Mouse (Mus musculus): ENCODE results near the gene BC030867. TPM values are rescaled to one million over a fixed set of nuclear protein-coding genes. Genes with fewer than 3 reads are reported as not detected.

The BC030867 gene
- polyA plus RNA-seq, 1 experiment from 2014 or later = 6.3 TPM

DNA sequence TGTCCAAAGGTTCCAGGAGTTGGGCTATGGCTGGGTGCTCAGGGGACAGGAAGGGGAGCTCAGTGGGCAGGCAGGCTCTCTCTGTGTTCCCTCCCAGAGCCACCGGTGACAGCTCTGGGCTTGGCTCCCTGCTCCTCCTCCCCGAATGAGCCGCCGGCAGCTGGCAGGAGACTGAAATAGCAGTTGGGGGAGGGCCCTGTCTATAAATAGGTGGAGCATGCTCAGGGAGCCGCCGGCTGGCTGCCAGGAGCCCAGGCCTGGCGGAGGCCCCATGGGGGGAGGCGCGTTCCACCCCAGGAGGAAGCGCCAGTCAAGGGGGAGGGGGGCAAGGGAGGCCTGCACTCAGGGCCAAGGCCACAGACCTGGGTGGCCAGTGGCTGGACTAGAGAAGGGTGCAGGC is 29.9 kb upstream of the BC030867 start:
- Histone ChIP-seq H3K27me3 (replicated peaks; ENCODE audit: control insufficient read depth, insufficient read depth, low read length) (no peaks in the 10 kb centered on the region), H3K4me1 (ENCODE audit: control insufficient read depth, insufficient read depth, low read length) (peaks cover 41% of the 10 kb centered on the region), H3K9me3 (replicated peaks; ENCODE audit: control insufficient read depth, low read length) (no peaks in the 10 kb centered on the region), H3K4me3 (ENCODE audit: low read depth, low read length) (peak overlapping the region; percentile 18), H3K4me2 (ENCODE audit: low read length) (peak overlapping the region; percentile 56), H3K27ac (ENCODE audit: low read depth, low read length) (peak overlapping the region; percentile 86), H3K36me3 (ENCODE audit: control insufficient read depth, insufficient read depth, low read length) (peaks cover 35% of the 10 kb centered on the region), H3K9ac (ENCODE audit: low read length) (peak overlapping the region; percentile 56)
- WGBS = 0% methylated on average over 9 of the region's 10 CpGs
- peak; percentile 94 for ATAC-seq
- DNase-seq (ENCODE audit: low spot score) = peak; percentile 96

DNA sequence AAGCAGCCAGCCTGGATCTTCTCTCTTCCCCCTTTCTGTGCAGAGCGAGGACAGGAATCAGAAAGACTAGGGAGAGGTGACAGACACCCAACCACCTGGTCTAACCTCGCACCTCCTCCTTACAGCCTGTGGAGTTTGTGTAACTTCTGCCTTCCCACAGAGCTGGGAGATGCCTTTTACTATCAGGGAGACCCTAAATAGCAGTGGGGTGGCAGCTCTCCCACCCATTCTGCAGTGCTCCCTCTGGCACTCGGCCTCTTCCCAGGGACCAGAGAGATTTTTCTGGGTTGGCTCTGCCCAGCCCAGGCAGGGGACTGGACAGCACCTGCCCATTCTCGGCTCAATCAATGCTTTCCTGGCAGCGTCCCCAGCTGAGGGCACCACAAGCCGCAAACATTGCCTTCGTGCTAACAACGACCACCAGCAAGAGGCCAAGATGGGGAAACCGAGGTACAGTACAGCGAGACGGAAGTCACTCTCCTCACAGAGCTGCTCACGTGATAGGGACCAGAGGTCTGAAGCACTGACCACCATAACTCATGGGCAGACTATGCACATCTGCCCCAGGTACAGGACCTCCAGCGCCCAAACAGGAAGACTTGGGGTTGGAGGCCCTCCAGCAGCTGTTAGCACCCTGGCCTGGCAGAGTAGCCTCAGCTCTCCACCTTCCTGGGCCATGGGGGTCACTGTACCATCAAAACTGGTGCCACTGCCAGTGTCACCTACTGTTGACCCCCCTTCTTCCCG is 29.3 kb upstream of the BC030867 start:
- peak; percentile 55 for ATAC-seq
- Histone ChIP-seq H3K4me2 (ENCODE audit: low read length) (peak overlapping the region; percentile 56), H3K27me3 (replicated peaks; ENCODE audit: control insufficient read depth, insufficient read depth, low read length) (no peaks in the 10 kb centered on the region), H3K9me3 (replicated peaks; ENCODE audit: control insufficient read depth, low read length) (no peaks in the 10 kb centered on the region), H3K4me3 (ENCODE audit: low read depth, low read length) (0 out of 2 replicates have a peak overlapping the region, but pooled peaks have one; percentile 18), H3K36me3 (ENCODE audit: control insufficient read depth, insufficient read depth, low read length) (peaks cover 39% of the 10 kb centered on the region), H3K9ac (ENCODE audit: low read length) (no peak overlapping the region), H3K27ac (ENCODE audit: low read depth, low read length) (peak overlapping the region; percentile 86), H3K4me1 (ENCODE audit: control insufficient read depth, insufficient read depth, low read length) (peaks cover 41% of the 10 kb centered on the region)
- DNase-seq (ENCODE audit: low spot score) = peak; percentile 55
- WGBS = 58% methylated on average over 14 of the region's 14 CpGs

DNA sequence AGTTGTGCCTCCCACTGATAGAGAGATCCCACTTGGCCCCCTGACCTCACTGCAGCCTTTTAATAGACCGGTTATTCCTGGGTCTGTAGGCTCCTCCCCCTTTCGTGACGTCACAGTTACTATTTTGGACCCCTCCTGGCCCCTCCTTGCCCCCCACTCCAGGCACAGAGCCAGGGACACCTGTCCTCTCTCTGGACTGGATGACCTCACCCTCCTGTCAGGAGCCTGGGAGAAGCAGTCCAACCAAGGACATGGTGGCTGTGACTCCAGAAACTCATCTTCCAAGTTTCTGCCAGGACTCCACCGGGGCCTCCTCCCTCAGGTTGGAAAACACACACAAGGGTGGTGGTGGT is 28.7 kb upstream of the BC030867 start:
- no peaks in the 10 kb centered on the region for H3K9me3 ChIP-seq (replicated peaks; ENCODE audit: control insufficient read depth, low read length)

DNA sequence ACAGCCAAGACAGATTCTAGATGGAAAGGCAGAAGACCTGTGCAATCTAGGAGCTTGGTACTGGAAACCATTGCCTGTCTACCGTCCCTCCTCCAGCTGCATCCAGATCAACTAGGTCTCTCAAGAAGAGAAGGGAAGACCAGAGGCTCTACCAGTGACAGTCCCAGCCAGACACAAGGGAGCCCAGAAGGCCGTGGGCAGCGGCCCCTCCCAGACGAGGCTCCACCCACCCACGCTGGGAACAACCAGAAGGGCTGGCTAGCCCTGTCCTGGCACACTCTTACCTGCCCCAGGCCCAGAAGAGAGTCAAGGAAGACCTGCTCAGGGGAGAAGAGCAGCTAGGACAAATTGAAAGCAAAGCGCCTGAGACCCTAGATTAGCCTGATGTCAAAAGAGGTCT is 28.2 kb upstream of the BC030867 start:
- H3K4me1 ChIP-seq (ENCODE audit: control insufficient read depth, insufficient read depth, low read length) = peaks cover 43% of the 10 kb centered on the region
- no peak overlapping the region for H3K27ac ChIP-seq (ENCODE audit: low read depth, low read length)
- no peak overlapping the region for H3K4me3 ChIP-seq (ENCODE audit: low read depth, low read length)
- ATAC-seq = no peak
- no peaks in the 10 kb centered on the region for H3K9me3 ChIP-seq (replicated peaks; ENCODE audit: control insufficient read depth, low read length)
- WGBS = 60% methylated on average over 6 of the region's 6 CpGs
- H3K4me2 ChIP-seq (ENCODE audit: low read length) = no peak overlapping the region
- H3K36me3 ChIP-seq (ENCODE audit: control insufficient read depth, insufficient read depth, low read length) = peaks cover 43% of the 10 kb centered on the region
- no peak for DNase-seq (ENCODE audit: low spot score)
- no peak overlapping the region for H3K9ac ChIP-seq (ENCODE audit: low read length)
- H3K27me3 ChIP-seq (replicated peaks; ENCODE audit: control insufficient read depth, insufficient read depth, low read length) = no peaks in the 10 kb centered on the region

More for the DNA sequence above, 28.7 kb upstream of the BC030867 start:
- Histone ChIP-seq H3K4me2 (ENCODE audit: low read length) (no peak overlapping the region), H3K4me3 (ENCODE audit: low read depth, low read length) (no peak overlapping the region), H3K27ac (ENCODE audit: low read depth, low read length) (no peak overlapping the region), H3K36me3 (ENCODE audit: control insufficient read depth, insufficient read depth, low read length) (peaks cover 43% of the 10 kb centered on the region), H3K27me3 (replicated peaks; ENCODE audit: control insufficient read depth, insufficient read depth, low read length) (no peaks in the 10 kb centered on the region), H3K9ac (ENCODE audit: low read length) (no peak overlapping the region), H3K4me1 (ENCODE audit: control insufficient read depth, insufficient read depth, low read length) (peaks cover 41% of the 10 kb centered on the region)
- WGBS = 78% methylated on average over 4 of the region's 4 CpGs
- ATAC-seq (no peak), DNase-seq (ENCODE audit: low spot score) (no peak)

DNA sequence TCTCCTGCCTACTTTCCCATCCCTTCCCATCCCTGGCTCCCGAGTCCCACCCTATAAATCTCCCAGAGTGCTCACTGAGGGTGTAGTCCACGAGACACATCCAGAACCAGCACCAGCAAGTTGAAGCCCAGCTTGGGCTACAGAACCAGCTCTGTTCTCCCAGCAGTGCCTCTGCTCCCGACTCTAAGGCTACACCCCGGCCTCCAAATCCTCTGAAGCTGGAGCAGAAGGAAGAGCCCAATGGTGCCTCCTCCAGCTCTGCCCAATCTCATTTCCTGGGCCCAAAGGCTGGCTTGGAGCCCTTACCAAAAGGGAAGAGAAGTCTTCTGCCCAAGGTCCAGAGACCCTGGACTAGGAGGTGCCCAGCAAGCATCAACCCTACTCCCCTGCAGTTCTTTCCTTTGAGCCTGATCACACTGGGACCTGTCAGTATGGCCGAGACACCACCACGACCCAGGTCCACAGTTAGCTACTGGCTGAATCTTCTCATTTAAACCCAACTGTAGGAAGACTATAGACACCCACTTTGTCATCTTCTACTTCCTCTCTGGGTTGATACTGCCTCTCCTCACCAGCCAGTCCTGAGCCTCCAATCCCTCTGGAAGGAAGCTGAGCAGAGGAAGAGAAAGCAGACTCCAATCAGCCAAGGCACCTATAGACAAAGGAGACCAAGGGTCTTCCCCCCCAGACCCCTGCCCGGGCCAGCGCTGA is 27.3 kb upstream of the BC030867 start:
- ATAC-seq (no peak), DNase-seq (ENCODE audit: low spot score) (no peak)
- peaks cover 43% of the 10 kb centered on the region for H3K36me3 ChIP-seq (ENCODE audit: control insufficient read depth, insufficient read depth, low read length)
- 86% methylated on average over 8 of the region's 8 CpGs for WGBS
- H3K4me1 ChIP-seq (ENCODE audit: control insufficient read depth, insufficient read depth, low read length) = peaks cover 52% of the 10 kb centered on the region
- H3K27ac ChIP-seq (ENCODE audit: low read depth, low read length) = no peak overlapping the region
- H3K4me2 ChIP-seq (ENCODE audit: low read length) = no peak overlapping the region
- H3K9ac ChIP-seq (ENCODE audit: low read length) = no peak overlapping the region
- H3K4me3 ChIP-seq (ENCODE audit: low read depth, low read length) = no peak overlapping the region
- H3K27me3 ChIP-seq (replicated peaks; ENCODE audit: control insufficient read depth, insufficient read depth, low read length) = no peaks in the 10 kb centered on the region
- H3K9me3 ChIP-seq (replicated peaks; ENCODE audit: control insufficient read depth, low read length) = no peaks in the 10 kb centered on the region

DNA sequence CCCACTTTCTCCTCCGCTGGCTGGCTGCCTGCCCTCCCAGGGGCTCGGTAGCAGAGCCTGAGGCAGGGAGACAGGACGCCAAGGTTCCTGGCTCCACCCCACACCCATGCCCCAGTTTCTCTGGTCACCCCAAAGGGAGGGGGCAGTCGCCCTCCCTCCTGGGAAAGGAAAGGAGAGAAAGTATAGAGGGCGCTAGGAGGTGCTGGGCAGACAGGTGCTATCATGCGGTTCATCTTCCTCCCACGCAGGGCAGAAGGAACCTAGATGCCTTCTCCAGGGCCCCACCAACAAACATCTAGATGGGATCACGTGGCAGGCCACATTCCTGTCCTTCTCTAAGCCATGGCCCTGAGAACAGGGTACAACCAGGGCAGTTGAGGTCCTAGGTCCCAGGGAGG is 26.7 kb upstream of the BC030867 start:
- Histone ChIP-seq H3K4me2 (ENCODE audit: low read length) (no peak overlapping the region), H3K4me3 (ENCODE audit: low read depth, low read length) (no peak overlapping the region), H3K36me3 (ENCODE audit: control insufficient read depth, insufficient read depth, low read length) (peaks cover 43% of the 10 kb centered on the region), H3K27me3 (replicated peaks; ENCODE audit: control insufficient read depth, insufficient read depth, low read length) (no peaks in the 10 kb centered on the region), H3K9ac (ENCODE audit: low read length) (no peak overlapping the region), H3K4me1 (ENCODE audit: control insufficient read depth, insufficient read depth, low read length) (peaks cover 53% of the 10 kb centered on the region), H3K9me3 (replicated peaks; ENCODE audit: control insufficient read depth, low read length) (no peaks in the 10 kb centered on the region), H3K27ac (ENCODE audit: low read depth, low read length) (no peak overlapping the region)
- ATAC-seq (no peak), DNase-seq (ENCODE audit: low spot score) (no peak)
- 85% methylated on average over 8 of the region's 8 CpGs for WGBS

DNA sequence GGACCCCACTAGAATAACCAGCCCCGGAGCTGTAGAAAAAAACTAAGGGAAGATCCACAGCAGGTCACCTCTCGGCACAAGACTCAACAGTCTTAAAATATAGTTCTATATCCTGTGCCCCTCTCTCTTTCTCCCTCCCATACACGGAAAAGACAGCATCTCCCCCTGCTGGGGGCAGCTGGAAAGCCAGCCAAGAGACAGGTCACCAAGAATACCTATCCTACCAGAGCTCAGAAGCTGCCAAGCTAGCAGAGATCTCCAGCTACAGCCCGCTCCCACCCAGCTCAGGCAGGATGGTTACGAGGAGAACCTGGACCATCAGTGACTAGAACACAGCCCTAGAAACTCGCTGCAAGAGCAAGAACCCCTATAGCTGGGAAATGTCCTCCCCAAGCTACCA is 25.5 kb upstream of the BC030867 start:
- no peak overlapping the region for H3K4me2 ChIP-seq (ENCODE audit: low read length)
- no peak overlapping the region for H3K4me3 ChIP-seq (ENCODE audit: low read depth, low read length)
- H3K9me3 ChIP-seq (replicated peaks; ENCODE audit: control insufficient read depth, low read length) = no peaks in the 10 kb centered on the region
- H3K36me3 ChIP-seq (ENCODE audit: control insufficient read depth, insufficient read depth, low read length) = peaks cover 37% of the 10 kb centered on the region
- H3K9ac ChIP-seq (ENCODE audit: low read length) = no peak overlapping the region; the same call in 1 of the 2 replicates
- H3K4me1 ChIP-seq (ENCODE audit: control insufficient read depth, insufficient read depth, low read length) = peaks cover 53% of the 10 kb centered on the region
- ATAC-seq = no peak
- H3K27ac ChIP-seq (ENCODE audit: low read depth, low read length) = no peak overlapping the region
- no peaks in the 10 kb centered on the region for H3K27me3 ChIP-seq (replicated peaks; ENCODE audit: control insufficient read depth, insufficient read depth, low read length)
- 48% methylated on average over 6 of the region's 6 CpGs for WGBS
- peak; percentile 52 for DNase-seq (ENCODE audit: low spot score)

DNA sequence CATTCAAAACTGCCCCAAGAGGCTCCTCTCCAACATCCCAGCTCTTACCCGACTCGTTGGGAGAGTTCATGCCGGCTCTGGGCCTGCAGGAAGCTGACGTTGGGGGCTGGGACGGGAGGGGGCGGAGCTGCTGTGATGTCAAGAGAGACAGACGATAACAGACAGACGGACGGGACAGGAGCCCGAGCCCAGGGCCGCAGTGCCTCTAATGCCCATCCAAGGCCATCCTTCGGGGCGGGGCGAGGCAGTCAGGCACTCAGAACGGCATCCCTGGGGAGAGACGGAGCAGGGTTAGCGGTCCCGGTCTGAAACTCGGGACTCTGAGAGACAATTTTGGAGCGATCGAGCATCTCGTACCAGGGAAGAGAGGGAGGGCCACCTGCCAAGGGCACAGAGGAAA is 24.0 kb upstream of the BC030867 start:
- H3K36me3 ChIP-seq (ENCODE audit: control insufficient read depth, insufficient read depth, low read length) = peaks cover 36% of the 10 kb centered on the region
- no peak overlapping the region for H3K4me3 ChIP-seq (ENCODE audit: low read depth, low read length)
- peak overlapping the region; percentile 42 for H3K4me2 ChIP-seq (ENCODE audit: low read length)
- WGBS = 11% methylated on average over 21 of the region's 22 CpGs
- peaks cover 46% of the 10 kb centered on the region for H3K4me1 ChIP-seq (ENCODE audit: control insufficient read depth, insufficient read depth, low read length)
- no peak overlapping the region for H3K27ac ChIP-seq (ENCODE audit: low read depth, low read length)
- no peak for ATAC-seq
- H3K9me3 ChIP-seq (replicated peaks; ENCODE audit: control insufficient read depth, low read length) = no peaks in the 10 kb centered on the region
- H3K9ac ChIP-seq (ENCODE audit: low read length) = peak overlapping the region; percentile 43; the same call in 1 of the 2 replicates
- no peak for DNase-seq (ENCODE audit: low spot score)
- no peaks in the 10 kb centered on the region for H3K27me3 ChIP-seq (replicated peaks; ENCODE audit: control insufficient read depth, insufficient read depth, low read length)

DNA sequence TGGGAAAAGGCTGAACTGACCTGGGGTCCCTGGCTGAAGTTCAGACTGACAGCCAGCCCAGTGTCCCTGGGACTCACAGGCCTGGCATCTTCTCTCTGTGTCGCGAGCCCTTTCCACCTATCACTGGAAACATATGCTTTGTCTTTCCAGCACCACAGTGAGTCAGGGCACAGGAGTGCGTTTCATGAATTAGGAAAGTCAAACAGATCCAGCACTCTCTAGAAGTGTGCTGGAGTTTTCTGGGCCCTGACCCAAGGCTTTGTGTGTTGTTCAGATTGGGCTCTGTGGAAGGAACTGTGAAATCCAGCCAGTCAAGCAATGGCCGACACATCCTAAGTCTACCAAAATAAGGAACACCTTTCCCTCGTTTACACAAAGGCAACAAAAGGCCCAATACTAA is 23.5 kb upstream of the BC030867 start:
- Histone ChIP-seq H3K9me3 (replicated peaks; ENCODE audit: control insufficient read depth, low read length) (no peaks in the 10 kb centered on the region), H3K4me1 (ENCODE audit: control insufficient read depth, insufficient read depth, low read length) (peaks cover 40% of the 10 kb centered on the region), H3K4me3 (ENCODE audit: low read depth, low read length) (no peak overlapping the region), H3K4me2 (ENCODE audit: low read length) (peak overlapping the region; percentile 42), H3K9ac (ENCODE audit: low read length) (0 out of 2 replicates have a peak overlapping the region, but pooled peaks have one; percentile 43), H3K27me3 (replicated peaks; ENCODE audit: control insufficient read depth, insufficient read depth, low read length) (no peaks in the 10 kb centered on the region), H3K36me3 (ENCODE audit: control insufficient read depth, insufficient read depth, low read length) (peaks cover 36% of the 10 kb centered on the region), H3K27ac (ENCODE audit: low read depth, low read length) (no peak overlapping the region)
- WGBS = 65% methylated on average over 5 of the region's 5 CpGs
- DNase-seq (ENCODE audit: low spot score) (no peak), ATAC-seq (no peak)

All from forebrain, embryonic 14.5 days (tissue).